Mouse (Mus musculus) forebrain, postnatal 0 days (tissue): ENCODE data around the gene Shank3. TPM values are rescaled to one million over a fixed set of nuclear protein-coding genes. Genes with fewer than 3 reads are reported as not detected.

Experiments
- ATAC-seq: fragments of 200-750 bp; cut with Nextera tagmentation; 2 replicates; pipeline ENCODE4 v1.8.0; 2017; ENCODE audit warnings: mild to moderate bottlenecking, moderate library complexity
- DNase-seq: peaks from one replicate; pipeline ENCODE4 v3.0.0-alpha.2; 2015
- H3K27ac ChIP-seq: fragments of 300-500 bp; sonication (generic); 2 replicates; pipeline ENCODE4 v1.5.1; 2014; ENCODE audit warnings: low read depth, mild to moderate bottlenecking, antibody characterized with exemption, low read length, moderate library complexity, mixed read lengths
- H3K27me3 ChIP-seq: fragments of 300-500 bp; sonication (generic); 2 replicates; pipeline ENCODE4 v1.6.1; 2014; ENCODE audit warnings: mild to moderate bottlenecking, low read length, mixed read lengths; ENCODE audit not compliant: insufficient read depth
- H3K36me3 ChIP-seq: fragments of 300-500 bp; sonication (generic); 2 replicates; pipeline ENCODE4 v1.6.1; 2014; ENCODE audit warnings: mild to moderate bottlenecking, moderate library complexity; ENCODE audit not compliant: insufficient read depth
- H3K4me1 ChIP-seq: fragments of 300-500 bp; sonication (generic); 2 replicates; pipeline ENCODE4 v1.6.1; 2014; ENCODE audit warnings: antibody characterized with exemption; ENCODE audit not compliant: insufficient read depth
- H3K4me2 ChIP-seq: fragments of 300-500 bp; sonication (generic); 2 replicates; pipeline ENCODE4 v1.6.1; 2014; ENCODE audit warnings: low read depth, mild to moderate bottlenecking, moderate library complexity
- H3K4me3 ChIP-seq: fragments of 300-500 bp; sonication (generic); 2 replicates; pipeline ENCODE4 v1.5.1; 2014; ENCODE audit warnings: low read depth, low read length, mixed read lengths
- H3K9ac ChIP-seq: fragments of 300-500 bp; sonication (generic); 2 replicates; pipeline ENCODE4 v1.6.1; 2014; ENCODE audit warnings: mild to moderate bottlenecking
- H3K9me3 ChIP-seq: fragments of 300-500 bp; sonication (generic); 2 replicates; pipeline ENCODE4 v1.6.1; 2016; ENCODE audit warnings: low read length
- CTCF ChIP-seq: sonication (generic); IDR thresholded peaks from 2 replicates; pipeline ENCODE4 v1.5.1; 2016; ENCODE audit warnings: antibody characterized with exemption, control low read depth, low read depth
- WGBS: fragments of 180-500 bp; shearing (Covaris S2); extraction: QIAGEN DNeasy Blood & Tissue Kit; methylation state at CpG from one replicate; pipeline ENCODE4 v1.1.7; 2014; 5-methylcytosine and 5-hydroxymethylcytosine counted together
- polyA plus RNA-seq: library from polyadenylated mRNA; unstranded; fragments of >200 nt; fragmentation: Nextera tagmentation; extraction: Ambion mirVana; gene quantifications from 2 replicates; pipeline ENCODE4 v1.2.1, GENCODE M21; 2015
- total RNA-seq: library from RNA; depleted of rRNA; stranded (reverse); fragments of >200 nt; gene quantifications from 2 replicates; pipeline ENCODE4 v1.2.3, GENCODE M21; 2014

Shank3 gene
- total and polyA plus RNA-seq, 2 experiments from 2014 or later: 10.6 to 42.4 TPM

DNA sequence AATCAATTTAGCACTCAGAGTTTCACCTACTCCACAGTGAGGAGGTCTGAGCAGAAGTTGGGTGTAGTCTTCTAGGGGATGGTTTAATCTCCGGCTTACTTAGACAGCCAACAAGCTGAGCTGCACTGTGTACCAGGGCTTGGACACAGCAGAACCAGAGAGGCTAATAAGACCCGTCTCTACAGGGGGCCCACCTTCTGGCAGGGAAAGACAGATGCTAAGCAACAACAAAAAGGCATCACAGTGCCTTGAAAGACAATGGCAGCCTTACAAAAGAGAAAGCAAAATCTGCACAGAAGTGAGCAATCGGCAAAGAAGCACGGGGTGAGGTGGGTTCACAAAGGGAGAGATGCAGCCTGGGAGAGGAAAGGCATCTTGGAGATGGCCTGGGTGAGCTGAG is 3.3 kb upstream of the Shank3 start:
- H3K36me3 ChIP-seq: no peaks in the 10 kb centered on the region
- no peak for ATAC-seq

GRCm38 (mm10) chr15:89496841-89497240 is 2.6 kb upstream of the Shank3 start:
- H3K9ac ChIP-seq: no peak overlapping the region
- no peak overlapping the region for H3K4me2 ChIP-seq
- no peak overlapping the region for H3K27ac ChIP-seq
- no peak overlapping the region for H3K4me3 ChIP-seq
- H3K9me3 ChIP-seq: no peaks in the 10 kb centered on the region
- 0 out of 2 replicates have a peak, but pooled peaks cover 3% of the 10 kb centered on the region for H3K27me3 ChIP-seq
- H3K4me1 ChIP-seq: peaks cover 9% of the 10 kb centered on the region
- no peaks in the 10 kb centered on the region for H3K36me3 ChIP-seq
- WGBS: 25% methylated on average over 2 of the region's 2 CpGs
- DNase-seq: no peak
- TF ChIP-seq CTCF: no peak
- no peak for ATAC-seq

More for the DNA sequence above, 3.3 kb upstream of the Shank3 start:
- no peak for TF ChIP-seq CTCF
- H3K27ac ChIP-seq: no peak overlapping the region; the same call in 1 of the 2 replicates
- H3K4me3 ChIP-seq: no peak overlapping the region
- H3K9me3 ChIP-seq: no peaks in the 10 kb centered on the region
- H3K27me3 ChIP-seq: 0 out of 2 replicates have a peak, but pooled peaks cover 3% of the 10 kb centered on the region
- 6% methylated on average over 4 of the region's 4 CpGs for WGBS
- H3K4me2 ChIP-seq: no peak overlapping the region
- no peak overlapping the region for H3K9ac ChIP-seq
- DNase-seq: no peak
- peaks cover 9% of the 10 kb centered on the region for H3K4me1 ChIP-seq

GRCm38 (mm10) chr15:89497391-89498048 is 1.9 kb upstream of the Shank3 start:
- ATAC-seq (no peak), DNase-seq (no peak)
- Histone ChIP-seq H3K9ac (no peak overlapping the region), H3K27ac (no peak overlapping the region), H3K36me3 (no peaks in the 10 kb centered on the region), H3K4me2 (peak overlapping the region; percentile 92), H3K4me1 (peaks cover 9% of the 10 kb centered on the region), H3K27me3 (0 out of 2 replicates have a peak, but pooled peaks cover 3% of the 10 kb centered on the region), H3K9me3 (no peaks in the 10 kb centered on the region), H3K4me3 (peak overlapping the region; percentile 84; the same call in 1 of the 2 replicates)
- no peak for TF ChIP-seq CTCF
- WGBS: 35% methylated on average over 4 of the region's 4 CpGs

DNA sequence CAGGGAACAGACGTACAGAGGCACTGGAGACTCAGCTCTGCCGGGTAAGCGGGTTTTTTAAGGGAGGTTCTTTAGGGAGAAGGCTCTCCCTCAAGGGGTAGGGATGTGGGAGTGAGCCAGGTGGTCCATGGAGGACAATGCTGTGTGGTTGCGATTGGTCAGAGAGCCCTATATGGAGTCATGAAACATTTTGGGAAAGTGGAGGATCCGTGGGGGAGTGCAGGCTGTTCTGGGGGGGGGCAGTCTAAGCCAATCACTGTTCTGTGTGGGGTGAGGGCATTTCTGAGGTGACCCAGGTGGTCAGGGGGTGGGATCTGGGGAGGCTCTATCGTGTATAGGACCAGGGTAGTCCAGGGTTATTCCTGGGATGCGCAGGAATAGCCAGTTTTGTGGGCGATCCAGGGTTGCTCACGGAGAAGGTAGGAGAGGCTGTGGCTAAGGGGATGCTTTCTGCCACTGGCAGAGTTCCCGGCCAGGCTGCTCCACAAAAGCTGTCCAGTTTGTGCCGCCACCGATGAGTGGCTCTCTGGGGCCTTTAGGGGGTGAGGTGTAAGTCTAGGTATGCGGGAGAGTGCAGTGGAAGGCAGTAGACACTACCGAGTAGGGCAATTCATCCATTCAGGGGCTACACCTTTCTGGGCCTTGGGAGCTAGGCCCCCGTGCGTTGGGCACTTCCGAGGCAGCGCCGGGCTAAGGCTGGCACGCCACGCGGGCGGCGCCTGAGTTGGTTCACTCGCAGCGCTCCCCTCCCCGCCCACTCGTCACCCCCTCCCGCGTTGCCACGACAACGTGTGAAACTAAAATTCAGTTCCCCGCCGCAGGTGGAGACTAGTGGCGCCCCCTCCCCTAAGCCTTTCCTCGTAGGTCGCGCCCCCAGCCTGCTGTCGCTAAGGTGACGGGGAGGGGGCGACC is 1.1 kb upstream of the Shank3 start:
- Histone ChIP-seq H3K4me1 (peaks cover 9% of the 10 kb centered on the region), H3K9ac (peak overlapping the region; percentile 77), H3K4me3 (peak overlapping the region; percentile 84), H3K27ac (peak overlapping the region; percentile 87; the same call in 1 of the 2 replicates), H3K4me2 (peak overlapping the region; percentile 92), H3K27me3 (0 out of 2 replicates have a peak, but pooled peaks cover 3% of the 10 kb centered on the region), H3K9me3 (no peaks in the 10 kb centered on the region), H3K36me3 (peaks cover 4% of the 10 kb centered on the region)
- ATAC-seq: peak; percentile 49
- WGBS: 6% methylated on average over 27 of the region's 41 CpGs
- peak; percentile 87 for DNase-seq
- no peak; the same call in 1 of the 2 replicates for TF ChIP-seq CTCF

DNA sequence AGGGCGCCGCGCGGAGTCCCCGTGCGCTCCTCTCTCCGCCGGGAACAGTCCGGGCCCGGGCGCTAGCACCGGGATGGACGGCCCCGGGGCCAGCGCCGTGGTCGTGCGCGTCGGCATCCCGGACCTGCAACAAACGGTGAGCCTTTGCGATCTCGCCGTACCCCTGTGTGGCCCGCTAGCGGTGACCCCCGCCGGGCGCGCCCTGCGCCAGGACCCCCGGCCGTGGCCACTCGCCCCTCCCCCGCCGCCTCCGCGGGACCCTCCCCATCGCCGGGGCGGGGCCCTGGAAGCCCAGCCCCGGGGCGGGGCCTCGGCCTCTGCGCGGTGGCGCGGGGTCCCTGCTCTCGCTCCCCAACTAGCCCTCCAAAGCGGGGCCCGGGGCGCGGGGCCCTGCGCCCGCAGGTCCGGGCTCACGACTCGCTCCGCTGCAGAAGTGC is 379 bp downstream of the Shank3 start:
- H3K9me3 ChIP-seq: no peaks in the 10 kb centered on the region
- peak overlapping the region; percentile 77 for H3K9ac ChIP-seq
- peak; percentile 84 for DNase-seq
- 4% methylated on average over 44 of the region's 60 CpGs for WGBS
- ATAC-seq: peak; percentile 77
- H3K27me3 ChIP-seq: 0 out of 2 replicates have a peak, but pooled peaks cover 3% of the 10 kb centered on the region
- no peak for TF ChIP-seq CTCF
- peak overlapping the region; percentile 84 for H3K4me3 ChIP-seq
- peaks cover 18% of the 10 kb centered on the region for H3K36me3 ChIP-seq
- H3K27ac ChIP-seq: peak overlapping the region; percentile 87
- peak overlapping the region; percentile 92 for H3K4me2 ChIP-seq
- peaks cover 9% of the 10 kb centered on the region for H3K4me1 ChIP-seq

DNA sequence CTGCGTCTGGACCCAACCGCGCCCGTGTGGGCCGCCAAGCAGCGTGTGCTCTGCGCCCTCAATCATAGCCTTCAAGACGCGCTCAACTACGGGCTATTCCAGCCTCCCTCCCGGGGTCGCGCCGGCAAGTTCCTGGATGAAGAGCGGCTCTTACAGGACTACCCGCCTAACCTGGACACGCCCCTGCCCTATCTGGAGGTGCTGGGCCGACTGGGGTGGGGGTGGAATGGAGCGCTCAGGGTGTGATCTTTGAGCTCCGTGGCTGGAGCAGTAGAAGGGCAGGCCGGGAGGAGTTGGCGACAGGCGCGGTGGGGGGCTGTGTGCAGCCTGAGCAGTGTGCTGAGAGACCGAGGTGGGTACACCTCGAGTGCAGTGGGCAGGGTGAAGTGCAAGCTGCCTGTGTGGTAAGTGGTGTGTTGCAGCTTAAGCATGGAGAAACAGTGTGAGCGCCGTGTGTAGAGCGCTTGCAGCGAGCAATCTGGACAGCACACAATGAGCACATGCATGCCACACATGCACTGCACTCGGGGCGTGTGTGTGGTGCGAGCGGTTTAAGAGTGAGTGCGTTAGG is 883 bp downstream of the Shank3 start:
- H3K36me3 ChIP-seq: peaks cover 23% of the 10 kb centered on the region
- H3K4me3 ChIP-seq: peak overlapping the region; percentile 84
- 0 out of 2 replicates have a peak, but pooled peaks cover 3% of the 10 kb centered on the region for H3K27me3 ChIP-seq
- peak; percentile 68 for DNase-seq
- no peak for TF ChIP-seq CTCF
- no peaks in the 10 kb centered on the region for H3K9me3 ChIP-seq
- H3K9ac ChIP-seq: peak overlapping the region; percentile 77
- H3K4me1 ChIP-seq: peaks cover 9% of the 10 kb centered on the region
- H3K27ac ChIP-seq: peak overlapping the region; percentile 87
- 2% methylated on average over 35 of the region's 35 CpGs for WGBS
- peak overlapping the region; percentile 92 for H3K4me2 ChIP-seq
- peak; percentile 38 for ATAC-seq
